ENCODE assay signal across 9 mouse cellular contexts in genomic region chr14:8309621-8310141, GRCm38 (mm10). TPM values are rescaled to one million over a fixed set of nuclear protein-coding genes. Genes with fewer than 3 reads are reported as not detected.
DNase-seq lines count a peak whose midpoint lies in the region; ATAC-seq and TF ChIP-seq lines count a peak whose summit lies in the region.
"Had no signal": no experiment of that assay in that cellular context is flagged by ENCODE, and none has a peak within 500 bp of the region (broad histone marks: within the 10 kb centered on the region; RNA-seq: fewer than 3 reads in every experiment).

No protein-coding gene starts in this region.

- H3K9ac ChIP-seq in forebrain, embryonic 11.5 days (ENCODE audit: low read length) = no peak overlapping the region

- ATAC-seq in forebrain, embryonic 11.5 days (replicated peaks; ENCODE audit: low FRiP score) = peak; percentile 60
- no peak for ATAC-seq in megakaryocyte-erythroid progenitor cell, adult 5-6 weeks (replicated peaks; ENCODE audit: low FRiP score, low TSS enrichment, poor library complexity, severe bottlenecking)

- intact Hi-C loops in left cerebral cortex, postnatal 25 days (cut with DNase I) = no loop called here

- H3K27ac ChIP-seq in forebrain, embryonic 11.5 days (ENCODE audit: low read depth, low read length) = no peak overlapping the region
- no peak overlapping the region for H3K27ac ChIP-seq in forebrain, embryonic 10.5 days
- H3K27ac ChIP-seq in testis, adult 2 months (ENCODE audit: control insufficient read depth, insufficient read depth, low read depth, low read length) = peak overlapping the region; percentile 54; the same call in 1 of the 2 replicates

- H3K27me3 ChIP-seq in forebrain, embryonic 11.5 days (ENCODE audit: control insufficient read depth, insufficient read depth, low read length) = peaks cover under 1% of the 10 kb centered on the region; the same call in 1 of the 2 replicates
- H3K27me3 ChIP-seq in forebrain, embryonic 10.5 days (ENCODE audit: poor library complexity, severe bottlenecking) = peaks cover 54% of the 10 kb centered on the region
- no peaks in the 10 kb centered on the region for H3K27me3 ChIP-seq in testis, adult 2 months (ENCODE audit: control insufficient read depth, insufficient read depth, low read length)

- 0 out of 2 replicates have a peak, but pooled peaks cover 4% of the 10 kb centered on the region for H3K4me1 ChIP-seq in forebrain, embryonic 11.5 days (replicated peaks; ENCODE audit: control insufficient read depth, insufficient read depth, low read length)
- H3K4me1 ChIP-seq in forebrain, embryonic 10.5 days = peaks cover 30% of the 10 kb centered on the region
- H3K4me1 ChIP-seq in testis, adult 2 months (ENCODE audit: control insufficient read depth, insufficient read depth, low read length) = no peaks in the 10 kb centered on the region; the same call in none of the 2 replicates

- H3K4me2 ChIP-seq in forebrain, embryonic 11.5 days (ENCODE audit: low read depth, low read length, severe bottlenecking) = no peak overlapping the region

- DNase-seq in forebrain, embryonic 11.5 days (ENCODE audit: low spot score) = no peak
- no peak for DNase-seq in forebrain, embryonic 10.5 days (ENCODE audit: extremely low spot score, low spot score)
- no peak for DNase-seq in testis, postnatal 10 days (ENCODE audit: low spot score)
- peak; percentile 57 to 59 for DNase-seq in left cerebral cortex, postnatal 25 days (ENCODE audit: low spot score in 2 of 2)
- DNase-seq in skeletal muscle tissue, adult 2 months (ENCODE audit: low read depth, low spot score) = peak; percentile 30
- no peak for DNase-seq in thymus, postnatal 0 days (ENCODE audit: low spot score)

- no peak for TF ChIP-seq POLR2A in testis, adult 2 months (IDR thresholded peaks at IDR 0.05; ENCODE audit: control insufficient read depth, low read depth, low read length)

- WGBS in forebrain, embryonic 11.5 days = 16% methylated on average over 9 of the region's 9 CpGs
- 19% methylated on average over 9 of the region's 9 CpGs for WGBS in forebrain, embryonic 10.5 days

- H3K36me3 ChIP-seq in forebrain, embryonic 11.5 days (ENCODE audit: control insufficient read depth, insufficient read depth, low read length) = no peaks in the 10 kb centered on the region
- no peaks in the 10 kb centered on the region for H3K36me3 ChIP-seq in forebrain, embryonic 10.5 days (replicated peaks)
- no peaks in the 10 kb centered on the region for H3K36me3 ChIP-seq in testis, adult 2 months (ENCODE audit: control insufficient read depth, insufficient read depth, low read length)

- H3K4me3 ChIP-seq in forebrain, embryonic 11.5 days (ENCODE audit: low read depth, low read length) = no peak overlapping the region
- no peak overlapping the region for H3K4me3 ChIP-seq in forebrain, embryonic 10.5 days
- H3K4me3 ChIP-seq in testis, adult 2 months (ENCODE audit: control insufficient read depth, low read depth, low read length) = peak overlapping the region; percentile 33

- no peaks in the 10 kb centered on the region for H3K9me3 ChIP-seq in forebrain, embryonic 11.5 days (ENCODE audit: control insufficient read depth, low read length)
- H3K9me3 ChIP-seq in forebrain, embryonic 10.5 days = no peaks in the 10 kb centered on the region

- no peak for TF ChIP-seq CTCF in testis, adult 2 months (IDR thresholded peaks at IDR 0.05; ENCODE audit: control insufficient read depth, insufficient read depth, insufficient replicate concordance, low read depth, low read length)

RNA-seq across cellular contexts. Expression of gene Fam107a, which starts 8.1 kb away (rescaled TPM):
- polyA plus RNA-seq in forebrain, embryonic 11.5 days (2014; fragmentation: Nextera tagmentation; extraction: Ambion mirVana) = 0.29 and 0.49 TPM in 2 replicates
- polyA plus RNA-seq in forebrain, embryonic 10.5 days (2016; fragmentation: Nextera tagmentation; extraction: Ambion mirVana) = 0.61 and 0.66 TPM in 2 replicates
- polyA plus RNA-seq in testis, adult 2 months (2012; rRNA removed) = 1.3 and 2.4 TPM in 2 replicates
- 100 to 1,000 TPM; 286 to 343 TPM for total RNA-seq in left cerebral cortex, postnatal 25 days (2021)
- 0.16 and 0.17 TPM in 2 replicates for polyA plus RNA-seq in thymus, postnatal 0 days (2015; fragmentation: Nextera tagmentation; extraction: Ambion mirVana)
- not detected in 2 replicates for total RNA-seq in megakaryocyte-erythroid progenitor cell, adult 5-6 weeks (2014; fragmentation: Nextera tagmentation)
- total RNA-seq in megakaryocyte-erythroid progenitor cell, adult 5-6 weeks (2017) = not detected in 2 replicates
- total RNA-seq: neutrophil, adult 5-6 weeks had no signal

RNA-seq across cellular contexts. Expression of gene Acox2, which starts 50.5 kb away (rescaled TPM):
- polyA plus RNA-seq in forebrain, embryonic 11.5 days (2014; fragmentation: Nextera tagmentation; extraction: Ambion mirVana) = not detected in 2 replicates
- polyA plus RNA-seq in forebrain, embryonic 10.5 days (2016; fragmentation: Nextera tagmentation; extraction: Ambion mirVana) = not detected in 2 replicates
- 0.35 and 0.48 TPM in 2 replicates for polyA plus RNA-seq in testis, adult 2 months (2012; rRNA removed)
- total RNA-seq in left cerebral cortex, postnatal 25 days (2021) = not detected
- polyA plus RNA-seq in thymus, postnatal 0 days (2015; fragmentation: Nextera tagmentation; extraction: Ambion mirVana) = 0.71 and 0.75 TPM in 2 replicates
- total RNA-seq in megakaryocyte-erythroid progenitor cell, adult 5-6 weeks (2014; fragmentation: Nextera tagmentation) = not detected in 2 replicates
- total RNA-seq in megakaryocyte-erythroid progenitor cell, adult 5-6 weeks (2017) = not detected in 2 replicates
- total RNA-seq: neutrophil, adult 5-6 weeks had no signal

Comparison
In these comparisons a context has a peak if more than half of its experiments do, and no peak if none do; other contexts are left out.
1. DNase-seq: peak in left cerebral cortex, postnatal 25 days (2 of 2) and skeletal muscle tissue, adult 2 months (single experiment); none in forebrain, embryonic 11.5 days (single experiment), forebrain, embryonic 10.5 days (single experiment), testis, postnatal 10 days (single experiment) and thymus, postnatal 0 days (single experiment).